Mouse (Mus musculus) c-Kit-positive CD71-positive TER-119-positive erythroid progenitor cells, embryonic 14.5 days (primary cell): Measurements from ENCODE around the gene Six2.

ENCODE experiments used
- DNase-seq: peaks from one replicate; pipeline ENCODE4 v3.0.0-alpha.2; 2013; ENCODE audit warnings: low spot score

The Six2 gene

DNA sequence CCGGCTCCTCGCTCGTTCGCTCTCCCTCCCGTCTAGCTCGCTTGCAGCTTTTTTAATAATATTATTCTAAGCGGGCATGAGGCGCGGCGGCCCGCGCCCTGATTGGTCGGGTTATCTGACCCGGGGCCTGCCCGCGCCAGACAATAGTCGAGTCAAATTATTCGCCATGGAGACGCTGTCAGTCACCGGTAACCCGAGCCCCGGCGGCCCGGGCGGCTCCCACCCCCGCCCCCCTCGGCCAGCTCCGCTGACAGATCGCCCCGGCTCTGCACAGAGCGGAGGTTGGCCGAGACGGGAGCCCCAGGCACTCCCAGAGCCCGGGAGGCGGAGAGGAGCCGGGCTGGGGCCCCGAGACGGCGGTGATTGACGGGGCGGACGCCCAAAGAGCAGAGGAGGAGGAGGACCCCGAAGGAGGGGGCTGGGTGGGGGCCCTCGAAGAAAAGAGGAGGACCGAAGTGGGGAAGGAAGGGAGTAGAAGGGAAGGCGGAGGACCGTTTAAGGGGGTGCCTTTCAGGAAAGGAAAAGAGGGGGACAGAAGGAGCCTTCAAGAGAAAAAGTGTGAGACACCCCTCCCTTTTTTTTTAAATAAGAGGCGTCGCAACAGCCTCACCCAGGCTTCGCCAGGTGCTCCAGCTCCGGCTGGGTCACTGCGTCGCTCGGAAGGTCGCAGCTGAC lies at the start of gene Six2:
TSS of gene Six2 (minus strand) at position 39 of the 675 bp plus-strand sequence.
- DNase-seq: no peak

GRCm38 (mm10) chr17:85737090-85737780 lies 49.2 kb upstream of the Six2 start:
- DNase-seq: no peak

DNA sequence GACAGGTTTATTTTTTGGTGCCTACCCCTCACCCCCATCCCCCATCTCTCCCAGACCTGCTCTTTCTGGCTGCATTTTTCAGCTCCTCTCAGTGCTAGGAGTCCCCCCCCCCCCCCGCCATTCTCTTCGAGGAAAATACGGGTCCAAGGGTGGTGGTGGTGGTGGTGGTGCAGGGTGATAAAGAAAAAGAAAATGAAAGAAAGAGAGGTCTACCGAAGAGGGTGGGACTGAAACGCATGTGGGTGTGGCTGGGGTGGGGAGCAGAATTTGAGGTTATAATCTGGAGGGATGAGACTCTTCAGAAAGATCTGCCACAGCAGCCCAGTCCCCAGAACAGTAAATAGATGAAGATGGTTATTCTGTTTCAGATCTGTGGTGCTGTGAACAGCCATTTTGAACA lies 43.3 kb upstream of the Six2 start:
- peak; percentile 19 for DNase-seq

- no peak for DNase-seq
Measured at GRCm38 (mm10) chr17:85730231-85731015, 42.3 kb upstream of the Six2 start.

- DNase-seq: no peak
Measured at GRCm38 (mm10) chr17:85728071-85728718, 40.1 kb upstream of the Six2 start.

DNA sequence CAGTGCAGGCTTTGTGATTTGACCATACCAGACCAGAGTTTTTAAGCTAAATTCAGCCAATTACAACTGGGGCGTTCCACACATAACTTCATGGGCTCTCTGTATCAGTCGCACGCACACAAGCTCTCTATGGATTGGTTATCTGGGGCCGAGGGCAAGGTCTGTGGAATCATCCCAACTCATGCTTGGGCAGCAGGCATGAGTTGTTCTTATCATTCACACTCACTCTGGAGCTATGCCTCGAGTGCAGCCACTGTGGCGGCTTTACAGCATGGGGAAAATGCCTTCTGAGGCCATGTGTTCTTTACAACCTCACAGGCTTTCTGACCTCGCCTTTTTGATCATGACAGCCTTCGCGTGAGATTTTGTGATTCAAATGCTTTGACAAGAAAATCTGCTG lies 37.9 kb upstream of the Six2 start:
- peak; percentile 30 for DNase-seq

GRCm38 (mm10) chr17:85723166-85723565 lies 35.1 kb upstream of the Six2 start:
- DNase-seq: no peak

GRCm38 (mm10) chr17:85717266-85717665 lies 29.2 kb upstream of the Six2 start:
- DNase-seq: no peak

DNA sequence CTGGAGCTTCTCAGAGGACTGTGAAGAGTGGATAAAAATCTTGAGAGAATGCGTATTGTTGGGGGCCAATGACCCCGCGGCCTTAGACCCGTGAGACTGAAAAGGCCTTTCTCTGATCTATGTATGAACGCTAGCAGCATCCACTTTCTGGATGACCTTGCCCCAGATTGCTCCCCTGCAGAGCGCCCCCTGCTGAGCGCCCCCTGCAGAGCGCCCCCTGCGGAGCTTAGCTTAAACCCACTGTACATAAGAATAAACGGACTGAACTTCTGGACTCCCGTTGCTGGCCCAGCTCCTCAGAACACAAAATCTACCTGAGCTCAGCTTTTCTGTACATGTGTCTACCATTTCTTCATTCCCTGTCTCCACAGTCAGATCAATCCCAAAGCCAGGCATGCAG lies 27.7 kb upstream of the Six2 start:
- DNase-seq: no peak

DNA sequence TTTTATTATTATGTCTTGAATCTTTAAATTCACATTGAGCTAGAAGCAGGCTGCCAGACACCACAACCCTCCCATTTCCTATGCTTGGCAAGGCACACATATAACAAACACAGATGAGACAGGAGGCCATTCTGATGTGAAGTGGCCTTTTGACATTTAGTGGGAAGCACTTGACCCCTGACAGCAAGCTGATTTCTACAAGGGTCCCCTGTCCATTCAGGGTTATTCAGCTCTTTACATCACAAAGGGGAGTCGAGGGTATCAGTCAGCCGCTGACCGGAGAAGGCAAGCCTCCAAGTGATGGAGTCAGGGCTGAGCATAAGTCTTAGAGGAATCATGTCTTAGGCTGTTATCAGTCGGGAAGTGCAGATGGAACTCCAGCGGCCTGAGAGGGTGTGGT lies 26.3 kb upstream of the Six2 start:
- DNase-seq: no peak

DNA sequence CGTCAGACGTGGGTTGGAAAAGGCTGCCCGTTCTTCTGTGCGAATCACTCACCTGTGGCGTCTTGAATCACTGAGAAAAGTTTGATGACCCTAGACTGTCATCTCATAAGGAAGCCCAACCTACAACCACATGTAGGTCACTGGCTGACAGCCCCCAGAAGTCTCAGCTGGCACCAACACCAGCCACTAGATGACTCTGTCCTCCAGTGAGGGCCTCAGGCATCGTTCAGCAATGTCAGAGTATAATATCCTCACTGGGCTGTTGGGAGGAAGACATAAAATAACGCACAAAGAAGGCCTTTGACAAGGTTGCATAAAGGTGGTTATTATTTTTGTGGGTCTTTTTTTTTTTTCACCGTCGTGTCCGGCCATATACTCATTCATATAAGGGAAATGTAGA lies 24.8 kb upstream of the Six2 start:
- DNase-seq: no peak

- no peak for DNase-seq
Measured at GRCm38 (mm10) chr17:85704369-85705260, 16.5 kb upstream of the Six2 start.

- no peak for DNase-seq
Measured at GRCm38 (mm10) chr17:85700028-85700427, 12.0 kb upstream of the Six2 start.

GRCm38 (mm10) chr17:85698643-85699042 lies 10.6 kb upstream of the Six2 start:
- DNase-seq: no peak

DNA sequence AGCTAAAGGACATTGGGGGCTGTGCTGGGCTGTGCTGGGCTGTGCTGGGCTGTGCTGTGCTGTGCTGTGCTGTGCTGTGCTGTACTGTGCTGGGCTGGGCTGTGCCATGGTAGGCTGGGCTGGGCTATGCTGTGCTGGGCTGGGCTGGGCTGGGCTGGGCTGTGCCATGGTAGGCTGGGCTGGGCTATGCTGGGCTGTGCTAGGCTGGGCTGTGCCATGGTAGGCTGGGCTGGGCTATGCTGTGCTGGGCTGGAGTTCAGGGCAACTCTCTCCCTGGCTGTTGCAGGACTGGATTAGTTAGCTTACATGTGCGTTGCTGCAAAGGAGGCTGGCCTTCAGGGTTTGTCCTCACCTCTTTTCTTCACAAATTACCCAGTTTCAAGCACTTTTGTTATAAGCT lies 9.9 kb upstream of the Six2 start:
- no peak for DNase-seq

GRCm38 (mm10) chr17:85694499-85694898 lies 6.4 kb upstream of the Six2 start:
- DNase-seq: no peak

GRCm38 (mm10) chr17:85693101-85693500 lies 5.0 kb upstream of the Six2 start:
- DNase-seq: no peak

DNA sequence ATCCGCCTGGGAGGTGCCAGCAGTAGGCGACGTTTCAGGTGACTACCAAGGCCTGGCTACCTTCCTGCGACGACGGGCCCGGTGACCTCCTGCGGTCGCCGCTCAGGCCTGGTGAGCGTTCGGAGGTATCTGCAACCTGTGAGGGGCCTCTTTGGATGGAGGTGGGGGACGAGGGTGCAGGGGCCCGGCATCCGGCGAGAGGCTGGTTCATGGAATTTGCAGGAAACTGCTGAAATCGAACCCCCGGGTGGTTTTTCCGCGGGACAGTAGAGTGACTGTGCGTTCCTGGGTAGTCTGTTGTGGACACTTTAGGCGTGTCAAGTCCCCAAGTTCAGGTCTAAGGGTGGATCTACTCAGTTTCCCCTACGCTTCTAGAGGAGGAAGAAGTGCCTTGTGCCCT lies 4.5 kb upstream of the Six2 start:
- no peak for DNase-seq

DNA sequence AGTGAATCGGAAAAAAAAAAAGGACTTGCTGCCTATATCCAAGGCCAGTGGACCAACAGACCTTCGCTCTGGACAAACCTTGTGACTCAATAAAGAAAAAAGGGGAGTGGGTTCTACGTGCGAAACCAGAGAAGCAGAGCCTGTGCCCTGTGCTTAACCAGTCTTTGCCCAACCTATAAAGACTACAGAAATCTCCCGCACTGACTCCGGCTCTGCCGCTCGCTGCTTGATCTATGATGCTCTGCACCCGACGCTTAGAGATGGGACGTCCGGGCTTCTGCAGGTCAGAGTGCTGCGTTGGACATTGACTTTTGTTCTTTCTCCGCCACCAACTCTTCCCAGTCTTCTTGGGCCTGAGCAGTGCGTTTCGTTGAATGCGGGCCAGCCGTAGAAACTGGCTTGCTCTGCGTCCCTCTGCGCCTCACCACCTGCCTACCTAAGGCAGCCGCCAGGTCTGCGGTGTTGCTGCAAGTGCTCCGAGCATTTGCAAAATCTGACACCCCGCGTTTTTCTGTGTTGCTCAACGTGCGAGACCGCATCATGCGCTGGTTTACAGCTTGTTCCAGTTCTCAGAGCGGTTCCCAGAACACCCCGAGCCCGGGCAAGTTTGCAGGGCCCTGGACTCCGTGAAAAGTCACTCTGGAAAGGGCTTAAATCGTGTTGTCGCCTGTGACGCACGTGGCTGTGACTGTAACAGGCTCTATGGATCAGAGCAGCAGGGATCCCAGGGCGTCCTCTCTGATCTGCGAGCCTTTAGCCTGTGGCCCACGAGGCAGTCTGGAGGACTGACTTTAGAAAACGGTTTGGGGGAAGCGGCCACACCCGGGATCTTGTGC lies 3.8 kb upstream of the Six2 start:
- DNase-seq: no peak

DNA sequence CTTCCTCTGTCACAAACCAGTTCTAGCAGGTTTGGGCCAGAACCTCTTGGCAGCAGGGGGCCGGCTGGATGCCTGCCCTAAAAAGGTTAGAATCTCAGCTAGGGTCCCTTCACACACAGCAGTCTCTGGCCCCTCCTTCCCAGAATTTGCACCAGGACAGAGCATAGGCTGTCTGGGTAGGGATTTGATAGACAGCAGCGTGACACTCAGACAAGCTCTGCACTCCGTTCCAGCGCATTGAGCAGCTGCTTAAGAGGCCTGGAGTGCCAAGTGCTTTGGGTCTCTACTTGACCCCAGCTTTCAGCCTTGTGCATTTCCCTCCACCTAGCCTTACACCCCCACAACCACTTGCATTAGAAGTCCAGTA lies 2.9 kb upstream of the Six2 start:
- DNase-seq: no peak
